Mouse (Mus musculus) common myeloid progenitor, adult 5-6 weeks (primary cell): ENCODE data around the gene Lipo1. TPM values are rescaled to one million over a fixed set of nuclear protein-coding genes. Genes with fewer than 3 reads are reported as not detected.
"Not testable (repeated sequence)": the region's sequence is repeated elsewhere in the genome, so short reads cannot be mapped to it uniquely, and the experiment has no call there.

ENCODE experiments used
- ATAC-seq: replicated peaks from 2 replicates; pipeline ENCODE4 v1.8.0; 2016; ENCODE audit warnings: low read depth, mild to moderate bottlenecking, moderate TSS enrichment, inconsistent platforms; ENCODE audit not compliant: poor library complexity, severe bottlenecking
- total RNA-seq: library from RNA; stranded (forward); fragments of 200-1000, 187-1606 nt; gene quantifications from 2 replicates; pipeline ENCODE4 v1.2.3, GENCODE M21; 2017

Lipo1 gene
- not detected in 2 replicates for total RNA-seq

GRCm38 (mm10) chr19:33787359-33787758 lies at the start of gene Lipo1:
Gene Lipo1, minus strand, starts transcription at chr19:33787459.
- ATAC-seq = not testable (repeated sequence)

- ATAC-seq = no peak
Observed at GRCm38 (mm10) chr19:33786576-33787277, 532 bp downstream of the Lipo1 start.

- ATAC-seq = peak; percentile 87
Observed at GRCm38 (mm10) chr19:33761287-33762086, 25.8 kb downstream of the Lipo1 start, which contains the start of gene Lipo3. Gene Lipo3, minus strand, starts transcription at chr19:33761951.

- not testable (repeated sequence) for ATAC-seq
Observed at GRCm38 (mm10) chr19:33751259-33751658, 36.0 kb downstream of the Lipo1 start, which contains the start of gene Lipo2. Gene Lipo2, minus strand, starts transcription at chr19:33751359.

Other genes with a start within 250 kb of the Lipo1 start
- not detected in 2 replicates for gene Gm8978, start 162.2 kb downstream of the Lipo1 start, total RNA-seq
- gene Lipo2, start 36.1 kb downstream of the Lipo1 start, total RNA-seq = not detected in 2 replicates
- 9.6 and 15.2 TPM in 2 replicates for gene Lipo3, start 25.5 kb downstream of the Lipo1 start, total RNA-seq
- gene Lipf, start 173.7 kb upstream of the Lipo1 start, total RNA-seq = not detected in 2 replicates
- not detected in 2 replicates for gene Lipk, start 220.8 kb upstream of the Lipo1 start, total RNA-seq